Mouse (Mus musculus): Measurements from ENCODE around the gene Ppp1r14a. TPM values are rescaled to one million over a fixed set of nuclear protein-coding genes. Genes with fewer than 3 reads are reported as not detected.

The Ppp1r14a gene
- polyA plus RNA-seq, 1 experiment: 57.4 TPM

DNA sequence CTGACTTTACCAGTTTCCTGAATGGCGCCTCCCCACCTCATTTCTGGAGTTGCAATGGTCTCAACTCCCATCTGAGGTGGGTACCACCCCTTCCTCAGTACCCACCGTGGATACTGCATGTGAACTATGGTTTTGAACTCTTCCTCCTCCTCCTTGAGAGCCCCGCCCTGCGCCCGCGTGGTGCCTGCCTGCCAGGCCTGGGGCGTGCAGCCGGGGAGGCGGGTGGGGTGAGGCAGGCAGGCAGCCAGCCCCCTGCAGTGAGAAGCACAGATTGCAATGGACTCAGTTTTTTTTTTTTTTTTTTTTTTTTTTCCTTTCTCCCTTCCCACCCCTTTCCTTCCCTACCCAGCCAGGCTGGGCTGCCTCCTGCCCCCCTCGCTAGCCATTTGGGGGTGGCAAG lies 27.9 kb downstream of the Ppp1r14a start:
- Histone ChIP-seq H3K4me1 (ENCODE audit: control insufficient read depth, insufficient read depth, insufficient read length, low read length) (peaks cover 5% of the 10 kb centered on the region), H3K36me3 (ENCODE audit: control insufficient read depth, insufficient read depth, low read length) (peaks cover 5% of the 10 kb centered on the region), H3K27me3 (ENCODE audit: control insufficient read depth, insufficient read depth, low read length) (0 out of 2 replicates have a peak, but pooled peaks cover 3% of the 10 kb centered on the region), H3K4me3 (ENCODE audit: low read depth, low read length) (no peak overlapping the region), H3K27ac (ENCODE audit: insufficient read depth, low read depth, low read length) (no peak overlapping the region)
- TF ChIP-seq POLR2A (IDR thresholded peaks at IDR 0.05; ENCODE audit: low read depth, low read length): no peak
- no peak for TF ChIP-seq CTCF (IDR thresholded peaks at IDR 0.05; ENCODE audit: extremely low read depth, insufficient read length, insufficient replicate concordance, low read depth, low read length)
- 6% methylated on average over 10 of the region's 10 CpGs for WGBS

DNA sequence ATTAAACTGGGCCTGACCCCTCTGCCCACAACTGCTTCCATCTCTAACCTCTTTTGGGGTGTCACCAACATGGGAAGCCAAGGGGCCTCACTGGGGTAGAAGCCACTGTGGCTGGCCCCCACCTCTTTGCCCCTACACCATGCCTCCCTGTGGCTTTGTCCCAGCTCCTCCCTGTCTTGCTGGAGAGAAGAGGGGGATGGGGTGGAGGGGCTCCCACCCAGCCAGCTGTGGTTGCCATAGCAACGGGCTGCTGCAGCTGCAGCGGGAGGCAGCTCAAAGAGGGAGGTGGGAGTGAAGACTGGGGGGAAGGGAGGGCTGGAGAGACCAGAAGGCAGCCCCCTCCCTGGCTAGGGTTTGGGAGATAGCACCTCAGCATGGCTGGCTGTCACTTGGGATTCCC lies 28.4 kb downstream of the Ppp1r14a start:
- Histone ChIP-seq H3K27ac (ENCODE audit: insufficient read depth, low read depth, low read length) (no peak overlapping the region), H3K36me3 (ENCODE audit: control insufficient read depth, insufficient read depth, low read length) (peaks cover 10% of the 10 kb centered on the region), H3K27me3 (ENCODE audit: control insufficient read depth, insufficient read depth, low read length) (0 out of 2 replicates have a peak, but pooled peaks cover 3% of the 10 kb centered on the region), H3K4me1 (ENCODE audit: control insufficient read depth, insufficient read depth, insufficient read length, low read length) (peaks cover 5% of the 10 kb centered on the region), H3K4me3 (ENCODE audit: low read depth, low read length) (no peak overlapping the region)
- WGBS: 0% methylated on average over 2 of the region's 2 CpGs
- TF ChIP-seq CTCF (IDR thresholded peaks at IDR 0.05; ENCODE audit: extremely low read depth, insufficient read length, insufficient replicate concordance, low read depth, low read length) (no peak), POLR2A (IDR thresholded peaks at IDR 0.05; ENCODE audit: low read depth, low read length) (no peak)

DNA sequence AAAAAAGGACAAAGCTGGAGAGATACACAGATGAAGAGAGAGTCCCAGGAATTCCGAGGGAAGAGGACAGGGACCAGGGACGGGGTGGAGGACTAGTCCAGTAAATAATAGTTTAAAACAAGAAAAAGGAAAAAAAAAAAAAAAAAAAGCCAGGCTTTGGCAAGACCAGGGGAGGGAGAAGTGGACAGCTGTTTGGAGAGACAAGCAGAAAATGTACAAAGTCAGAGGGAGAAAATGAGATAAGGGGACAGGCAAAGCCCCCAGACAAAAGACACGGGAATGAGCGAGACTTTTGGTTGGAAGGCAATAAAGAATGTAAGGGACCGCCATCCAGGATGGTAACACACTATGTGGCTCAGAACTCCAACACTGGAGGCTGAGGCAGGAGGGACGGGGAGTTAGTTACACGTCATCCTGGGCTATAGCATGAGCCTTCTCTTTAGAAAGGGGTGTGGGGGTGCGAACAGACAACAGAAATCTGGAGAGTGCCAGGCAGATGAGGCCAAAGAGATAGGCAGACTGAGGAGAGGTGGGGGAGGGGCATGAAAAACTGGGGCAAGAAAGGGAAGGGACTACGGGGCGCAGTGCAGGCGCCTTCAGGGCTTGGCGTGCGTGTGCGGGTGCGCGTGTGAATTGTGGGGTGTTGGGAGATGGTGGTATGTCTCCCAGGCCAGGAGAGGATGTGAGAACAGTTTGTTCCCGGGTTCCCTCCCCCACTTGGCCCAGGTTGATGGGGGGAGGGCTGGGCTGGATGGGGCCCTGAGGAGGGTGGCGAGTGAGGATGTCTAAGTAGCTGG lies 29.2 kb downstream of the Ppp1r14a start:
- 11% methylated on average over 18 of the region's 18 CpGs for whole genome bisulfite sequencing
- Histone ChIP-seq H3K4me1 (ENCODE audit: control insufficient read depth, insufficient read depth, insufficient read length, low read length) (peaks cover 5% of the 10 kb centered on the region), H3K36me3 (ENCODE audit: control insufficient read depth, insufficient read depth, low read length) (peaks cover 16% of the 10 kb centered on the region), H3K27me3 (ENCODE audit: control insufficient read depth, insufficient read depth, low read length) (0 out of 2 replicates have a peak, but pooled peaks cover 3% of the 10 kb centered on the region), H3K27ac (ENCODE audit: insufficient read depth, low read depth, low read length) (no peak overlapping the region), H3K4me3 (ENCODE audit: low read depth, low read length) (no peak overlapping the region)
- TF ChIP-seq CTCF (IDR thresholded peaks at IDR 0.05; ENCODE audit: extremely low read depth, insufficient read length, insufficient replicate concordance, low read depth, low read length) (no peak), POLR2A (IDR thresholded peaks at IDR 0.05; ENCODE audit: low read depth, low read length) (no peak)

DNA sequence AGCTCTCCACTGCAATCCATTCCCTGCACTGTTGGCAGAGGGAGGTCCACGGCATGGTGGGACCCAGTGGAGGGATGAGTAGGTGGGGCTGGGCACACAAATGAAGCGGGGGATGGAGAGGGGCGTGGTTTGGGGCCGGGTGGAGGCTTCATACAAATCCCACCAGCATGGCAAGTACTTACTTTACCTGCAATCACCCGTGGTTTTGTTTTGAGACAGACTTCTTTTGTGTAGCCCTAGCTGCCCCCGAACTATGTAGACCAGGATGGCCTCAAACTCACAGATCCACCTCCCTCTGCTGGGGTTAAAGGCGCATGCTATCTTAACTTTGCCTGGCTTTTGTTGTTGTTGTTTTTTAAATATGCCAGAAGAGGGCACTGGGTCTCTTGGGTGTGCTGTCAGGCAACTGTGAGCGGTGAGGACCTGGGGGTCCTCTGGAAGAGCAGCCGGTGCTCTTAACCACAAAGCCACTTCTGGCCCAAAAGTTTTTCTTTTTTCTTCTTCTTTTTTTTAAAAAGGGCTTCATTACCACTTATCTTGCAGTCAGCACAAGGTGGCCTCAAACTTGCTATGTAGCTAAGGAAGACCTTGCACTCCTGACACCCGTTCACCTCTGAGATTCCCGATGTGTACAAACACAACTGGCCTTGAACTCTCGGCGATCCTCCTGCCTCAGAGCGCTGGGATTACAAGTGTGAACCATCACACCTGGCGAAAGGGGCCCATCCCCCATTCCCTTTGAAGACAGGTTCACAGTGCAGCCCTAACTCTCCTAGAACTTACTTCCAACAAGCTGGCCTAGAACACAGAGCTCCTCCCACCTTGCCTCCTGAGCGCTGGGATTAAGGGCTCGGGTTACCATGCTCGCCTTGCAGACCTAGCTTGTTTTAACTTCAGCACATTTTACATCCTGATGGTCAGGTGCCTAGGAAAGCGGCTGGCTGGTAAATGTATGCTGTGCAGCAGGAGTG lies 30.5 kb downstream of the Ppp1r14a start:
- Histone ChIP-seq H3K36me3 (ENCODE audit: control insufficient read depth, insufficient read depth, low read length) (peaks cover 25% of the 10 kb centered on the region), H3K27ac (ENCODE audit: insufficient read depth, low read depth, low read length) (no peak overlapping the region), H3K27me3 (ENCODE audit: control insufficient read depth, insufficient read depth, low read length) (0 out of 2 replicates have a peak, but pooled peaks cover 3% of the 10 kb centered on the region), H3K4me1 (ENCODE audit: control insufficient read depth, insufficient read depth, insufficient read length, low read length) (peaks cover 5% of the 10 kb centered on the region), H3K4me3 (ENCODE audit: low read depth, low read length) (no peak overlapping the region)
- TF ChIP-seq POLR2A (IDR thresholded peaks at IDR 0.05; ENCODE audit: low read depth, low read length) (no peak), CTCF (IDR thresholded peaks at IDR 0.05; ENCODE audit: extremely low read depth, insufficient read length, insufficient replicate concordance, low read depth, low read length) (no peak)
- 37% methylated on average over 19 of the region's 19 CpGs for WGBS

DNA sequence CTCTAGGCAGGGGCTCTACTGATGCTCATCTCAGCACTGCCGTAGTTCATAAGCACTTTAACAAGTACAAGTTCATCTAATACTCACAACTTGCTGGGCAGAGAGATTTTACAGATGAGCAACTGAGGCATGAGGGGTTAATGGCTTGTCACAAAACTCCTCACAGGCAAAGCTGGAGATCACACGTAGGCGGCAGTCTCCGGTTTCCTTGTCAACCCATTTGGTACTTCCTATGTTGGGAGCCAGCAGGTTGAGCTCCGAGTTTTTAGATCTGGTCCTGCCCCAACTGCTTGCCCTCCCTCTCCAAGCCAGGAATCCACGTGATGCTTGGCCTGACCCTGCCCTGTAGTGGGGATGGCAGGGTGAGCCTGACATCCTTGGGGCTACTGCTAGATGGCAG lies 38.0 kb downstream of the Ppp1r14a start:
- Histone ChIP-seq H3K36me3 (ENCODE audit: control insufficient read depth, insufficient read depth, low read length) (peaks cover 70% of the 10 kb centered on the region), H3K27ac (ENCODE audit: insufficient read depth, low read depth, low read length) (no peak overlapping the region), H3K4me3 (ENCODE audit: low read depth, low read length) (no peak overlapping the region), H3K27me3 (ENCODE audit: control insufficient read depth, insufficient read depth, low read length) (no peaks in the 10 kb centered on the region), H3K4me1 (ENCODE audit: control insufficient read depth, insufficient read depth, insufficient read length, low read length) (no peaks in the 10 kb centered on the region)
- no peak for TF ChIP-seq POLR2A (IDR thresholded peaks at IDR 0.05; ENCODE audit: low read depth, low read length)
- WGBS: 86% methylated on average over 6 of the region's 6 CpGs

DNA sequence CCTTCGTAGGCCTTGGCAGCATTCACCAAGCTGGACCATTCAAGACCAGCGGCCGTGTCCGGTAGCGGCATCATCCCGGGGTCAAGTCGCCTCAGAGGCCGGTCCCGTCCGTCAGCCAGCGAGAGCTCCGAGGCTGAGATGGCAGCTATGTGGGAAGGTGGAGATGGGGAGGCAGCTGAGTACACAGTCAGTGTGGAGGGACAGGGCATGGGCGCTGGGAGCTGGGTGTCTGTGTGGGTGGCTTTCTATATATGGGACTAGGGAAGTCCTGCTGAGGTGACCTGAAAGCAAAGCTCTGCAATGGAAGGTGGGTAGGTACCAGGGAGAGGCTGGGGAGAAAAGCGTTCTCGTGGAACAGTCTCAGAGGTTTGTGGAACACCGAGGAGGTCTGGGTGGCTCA lies 39.9 kb downstream of the Ppp1r14a start:
- Histone ChIP-seq H3K27me3 (ENCODE audit: control insufficient read depth, insufficient read depth, low read length) (no peaks in the 10 kb centered on the region), H3K36me3 (ENCODE audit: control insufficient read depth, insufficient read depth, low read length) (peaks cover 63% of the 10 kb centered on the region), H3K4me3 (ENCODE audit: low read depth, low read length) (no peak overlapping the region), H3K4me1 (ENCODE audit: control insufficient read depth, insufficient read depth, insufficient read length, low read length) (no peaks in the 10 kb centered on the region), H3K27ac (ENCODE audit: insufficient read depth, low read depth, low read length) (no peak overlapping the region)
- WGBS: 91% methylated on average over 16 of the region's 16 CpGs
- no peak for TF ChIP-seq POLR2A (IDR thresholded peaks at IDR 0.05; ENCODE audit: low read depth, low read length)
- no peak for TF ChIP-seq CTCF (IDR thresholded peaks at IDR 0.05; ENCODE audit: extremely low read depth, insufficient read length, insufficient replicate concordance, low read depth, low read length)

DNA sequence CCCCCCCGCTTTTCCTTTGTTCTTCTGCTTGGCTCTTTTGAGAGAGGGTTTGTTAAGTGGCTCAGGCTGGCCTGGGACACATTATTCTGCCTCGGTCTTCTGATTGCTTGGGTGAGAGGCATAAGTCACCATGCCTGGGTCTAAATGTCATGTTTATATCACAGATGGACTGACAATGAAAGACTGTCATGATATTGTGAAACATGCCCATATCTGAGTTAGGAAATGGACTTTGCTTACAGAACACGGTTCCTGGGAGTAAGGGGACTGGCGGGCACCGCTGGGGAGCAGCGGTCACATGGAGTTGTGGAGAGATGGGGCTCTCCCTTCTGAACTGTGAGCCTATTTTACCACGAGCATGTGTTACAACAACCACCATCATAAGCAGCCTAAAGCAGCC lies 45.0 kb downstream of the Ppp1r14a start:
- 71% methylated on average over 7 of the region's 7 CpGs for WGBS
- TF ChIP-seq CTCF (IDR thresholded peaks at IDR 0.05; ENCODE audit: extremely low read depth, insufficient read length, insufficient replicate concordance, low read depth, low read length) (no peak), POLR2A (IDR thresholded peaks at IDR 0.05; ENCODE audit: low read depth, low read length) (no peak)
- H3K4me3 ChIP-seq (ENCODE audit: low read depth, low read length): no peak overlapping the region
- peaks cover 52% of the 10 kb centered on the region for H3K36me3 ChIP-seq (ENCODE audit: control insufficient read depth, insufficient read depth, low read length)
- H3K4me1 ChIP-seq (ENCODE audit: control insufficient read depth, insufficient read depth, insufficient read length, low read length): peaks cover 9% of the 10 kb centered on the region
- H3K27me3 ChIP-seq (ENCODE audit: control insufficient read depth, insufficient read depth, low read length): no peaks in the 10 kb centered on the region
- H3K27ac ChIP-seq (ENCODE audit: insufficient read depth, low read depth, low read length): no peak overlapping the region

Measured in small intestine, adult 2 months (tissue).